Mouse (Mus musculus): Measurements from ENCODE around the gene Tnfaip8l1.
A peak's percentile ranks its signal among the peaks of the same experiment; 100 is the strongest.

Gene Tnfaip8l1

DNA sequence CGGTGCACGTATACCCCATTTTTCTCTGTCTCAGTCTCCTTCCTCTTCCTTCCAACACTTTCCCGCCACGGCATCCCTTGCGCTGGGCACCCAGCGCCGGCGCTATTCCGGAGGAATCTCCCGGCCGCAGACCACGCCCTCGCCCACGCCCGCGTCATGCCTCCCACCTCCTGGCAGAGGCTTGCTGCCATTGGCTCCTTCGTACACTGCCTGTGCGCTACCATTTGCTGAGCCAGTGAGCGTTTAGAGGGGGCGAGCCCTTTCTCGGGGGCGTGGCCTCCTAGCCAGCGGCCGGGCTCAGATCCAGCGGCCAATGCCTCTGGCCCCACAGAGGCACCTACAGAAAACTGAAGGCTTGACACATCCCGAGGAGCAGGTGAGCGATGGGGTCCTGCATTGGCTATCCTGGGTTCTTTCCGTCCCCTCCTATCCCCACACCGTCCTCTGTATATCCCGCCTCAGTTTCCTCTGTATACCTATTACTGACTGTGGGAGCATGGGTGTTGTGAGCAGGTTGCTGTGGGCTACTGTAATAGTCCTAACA lies at the start of gene Tnfaip8l1:
TSS of gene Tnfaip8l1 (plus strand) at position 247 of the 544 bp plus-strand sequence.
- DNase-seq (ENCODE audit: low spot score in 2 of 2), result peak; percentile 91 to 94

DNA sequence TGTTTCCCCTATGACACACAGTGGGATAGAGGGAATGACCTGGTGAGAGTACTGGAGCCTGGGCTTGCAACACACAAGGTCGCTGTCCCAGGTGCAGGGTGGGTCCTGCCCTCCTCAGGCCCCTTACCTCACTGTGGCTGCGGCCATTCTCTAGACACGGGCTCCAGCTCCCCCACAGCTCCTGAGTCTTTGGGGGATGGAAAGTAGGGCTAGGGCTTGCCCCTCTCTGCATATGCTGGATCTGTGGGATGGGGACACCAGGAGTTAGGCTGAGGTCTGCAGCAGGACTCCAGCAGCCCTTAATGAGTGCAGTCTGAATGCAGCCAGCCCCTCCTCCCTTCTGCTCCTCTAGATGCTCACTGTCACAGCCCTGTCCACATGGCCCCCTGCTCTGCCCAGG lies 49.5 kb upstream of the Tnfaip8l1 start:
- DNase-seq (ENCODE audit: low spot score in 2 of 2), result no peak

GRCm38 (mm10) chr17:56116193-56116592 lies 46.1 kb upstream of the Tnfaip8l1 start:
- DNase-seq (ENCODE audit: low spot score in 2 of 2), result no peak

DNA sequence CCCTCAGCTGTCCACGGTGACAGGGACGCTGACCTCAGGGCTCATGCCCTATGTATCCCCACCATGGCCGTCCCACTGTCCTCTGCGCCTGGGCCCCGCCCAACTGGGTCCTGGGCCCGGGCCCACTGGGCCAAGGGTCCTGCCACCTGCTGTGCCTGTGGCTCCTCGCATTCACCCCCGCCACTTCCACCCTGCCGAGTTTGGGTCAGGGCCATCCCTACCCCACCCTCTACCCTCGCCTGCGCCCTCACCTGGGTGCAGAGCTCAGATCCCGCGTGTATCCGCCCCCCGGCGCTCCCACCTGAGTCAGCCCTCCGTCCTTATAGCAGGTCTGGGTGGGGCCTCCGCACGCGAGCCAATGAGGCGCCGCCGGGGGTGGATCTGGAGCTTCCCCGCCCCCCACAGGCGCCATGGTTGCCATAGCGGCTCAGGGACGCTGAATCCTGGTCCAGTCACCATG lies 45.0 kb upstream of the Tnfaip8l1 start, which contains the start of gene Plin5:
TSS of gene Plin5 (minus strand) at position 346 of the 460 bp plus-strand sequence.
- no peak for DNase-seq (ENCODE audit: low spot score in 2 of 2)

GRCm38 (mm10) chr17:56119431-56119830 lies 42.8 kb upstream of the Tnfaip8l1 start:
- no peak for DNase-seq (ENCODE audit: low spot score in 2 of 2)

DNA sequence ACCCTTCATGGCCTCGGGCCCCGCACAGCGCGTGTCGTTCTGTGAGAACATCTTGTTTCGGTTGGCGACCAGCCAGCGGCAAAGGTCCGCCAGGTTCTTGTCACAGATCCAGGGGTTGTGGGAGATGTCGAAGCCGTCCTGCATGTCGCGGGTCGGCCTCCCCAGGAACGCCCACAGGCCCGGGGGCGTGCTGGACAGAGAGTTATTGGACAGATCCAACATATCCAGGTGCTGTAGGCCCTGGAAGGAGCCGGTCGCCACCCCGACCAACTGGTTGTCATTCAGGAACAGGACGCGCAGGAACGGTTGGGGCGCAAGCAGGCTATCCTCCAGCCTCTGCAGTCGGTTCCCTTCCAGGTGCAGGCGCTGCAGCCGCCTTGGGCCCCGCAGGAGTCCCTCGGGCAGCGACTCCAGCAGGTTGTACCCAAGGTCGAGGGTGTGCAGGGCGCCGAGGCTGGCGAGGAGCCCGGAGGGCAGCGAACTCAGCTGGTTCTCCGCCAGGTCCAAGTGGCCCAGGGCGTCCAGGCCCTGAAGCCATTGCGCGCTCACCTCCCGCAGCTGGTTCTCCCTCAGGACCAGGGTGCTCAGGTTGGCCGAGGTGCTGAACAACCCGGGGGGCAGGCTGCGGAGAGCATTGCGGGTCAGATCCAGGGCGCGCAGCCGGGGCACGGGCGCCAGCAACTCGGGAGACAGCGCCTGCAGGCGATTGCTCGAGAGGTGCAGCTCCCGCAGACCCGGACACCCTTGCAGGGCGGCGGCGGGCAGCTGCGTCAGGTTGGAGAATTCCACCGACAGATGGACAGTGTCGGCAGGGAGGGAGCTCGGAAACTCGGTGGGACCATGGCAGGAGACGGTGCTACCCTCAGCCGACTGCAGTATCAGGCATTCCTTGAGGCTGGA lies 42.0 kb upstream of the Tnfaip8l1 start:
- peak in 1 of 2 experiments; percentile 58 for DNase-seq (ENCODE audit: low spot score in 2 of 2)

GRCm38 (mm10) chr17:56121826-56122225 lies 40.5 kb upstream of the Tnfaip8l1 start, which contains the start of gene Lrg1:
Lrg1 (minus strand) TSS chr17:56122001.
- no peak for DNase-seq (ENCODE audit: low spot score in 2 of 2)

- no peak for DNase-seq (ENCODE audit: low spot score in 2 of 2)
Measured at GRCm38 (mm10) chr17:56123161-56123560, 39.1 kb upstream of the Tnfaip8l1 start.

GRCm38 (mm10) chr17:56123681-56124340 lies 38.5 kb upstream of the Tnfaip8l1 start:
- DNase-seq (ENCODE audit: low spot score in 2 of 2), result no peak

GRCm38 (mm10) chr17:56124377-56125275 lies 37.7 kb upstream of the Tnfaip8l1 start:
- no peak for DNase-seq (ENCODE audit: low spot score in 2 of 2)

- no peak for DNase-seq (ENCODE audit: low spot score in 2 of 2)
Measured at GRCm38 (mm10) chr17:56125276-56125630, 37.0 kb upstream of the Tnfaip8l1 start.

- DNase-seq (ENCODE audit: low spot score in 2 of 2), result no peak
Measured at GRCm38 (mm10) chr17:56126175-56126574, 36.1 kb upstream of the Tnfaip8l1 start.

- DNase-seq (ENCODE audit: low spot score in 2 of 2), result no peak
Measured at GRCm38 (mm10) chr17:56128246-56128645, 34.0 kb upstream of the Tnfaip8l1 start.

- DNase-seq (ENCODE audit: low spot score in 2 of 2), result no peak
Measured at GRCm38 (mm10) chr17:56131136-56131535, 31.1 kb upstream of the Tnfaip8l1 start.

DNA sequence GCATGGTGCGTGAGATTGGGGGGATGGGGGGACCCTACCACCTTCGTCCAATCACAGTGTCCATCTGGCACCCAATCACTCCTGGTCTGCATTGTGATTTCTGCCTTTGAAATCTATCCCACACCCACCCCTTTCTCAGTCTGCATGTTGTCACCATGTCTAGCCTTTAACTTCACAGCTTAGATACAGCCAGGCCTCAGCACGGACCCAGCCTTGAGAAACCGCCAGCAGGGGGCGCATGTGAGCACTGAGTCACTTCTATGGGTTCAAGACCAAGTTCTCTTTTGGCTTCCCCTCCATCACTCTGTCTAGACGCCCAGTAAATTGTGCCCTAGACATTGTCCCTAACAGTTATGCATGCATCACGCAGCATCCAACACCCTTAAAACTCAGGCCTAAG lies 30.5 kb upstream of the Tnfaip8l1 start:
- peak in 1 of 2 experiments; percentile 77 for DNase-seq (ENCODE audit: low spot score in 2 of 2)

DNA sequence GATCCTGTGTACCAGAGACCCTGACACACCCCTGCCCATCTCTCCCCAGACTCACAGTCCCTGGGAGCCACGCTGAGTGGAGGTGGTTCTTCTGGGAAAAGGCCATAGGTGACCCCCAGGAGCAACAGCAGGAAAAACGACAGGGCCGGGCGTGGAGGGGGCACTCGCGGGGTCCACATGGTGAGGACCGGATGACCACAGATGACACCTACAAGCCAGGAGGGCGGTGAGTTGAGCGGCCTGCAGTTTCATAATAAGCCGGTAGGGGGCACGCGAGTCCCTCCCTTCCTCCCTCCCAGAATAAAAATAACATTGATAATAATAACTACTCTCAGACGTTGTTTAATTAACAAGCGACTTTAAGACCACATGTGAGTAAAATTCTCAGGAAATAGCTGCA lies 29.6 kb upstream of the Tnfaip8l1 start:
- no peak for DNase-seq (ENCODE audit: low spot score in 2 of 2)

- DNase-seq (ENCODE audit: low spot score in 2 of 2), result no peak
Measured at GRCm38 (mm10) chr17:56133457-56134363, 28.6 kb upstream of the Tnfaip8l1 start.

DNA sequence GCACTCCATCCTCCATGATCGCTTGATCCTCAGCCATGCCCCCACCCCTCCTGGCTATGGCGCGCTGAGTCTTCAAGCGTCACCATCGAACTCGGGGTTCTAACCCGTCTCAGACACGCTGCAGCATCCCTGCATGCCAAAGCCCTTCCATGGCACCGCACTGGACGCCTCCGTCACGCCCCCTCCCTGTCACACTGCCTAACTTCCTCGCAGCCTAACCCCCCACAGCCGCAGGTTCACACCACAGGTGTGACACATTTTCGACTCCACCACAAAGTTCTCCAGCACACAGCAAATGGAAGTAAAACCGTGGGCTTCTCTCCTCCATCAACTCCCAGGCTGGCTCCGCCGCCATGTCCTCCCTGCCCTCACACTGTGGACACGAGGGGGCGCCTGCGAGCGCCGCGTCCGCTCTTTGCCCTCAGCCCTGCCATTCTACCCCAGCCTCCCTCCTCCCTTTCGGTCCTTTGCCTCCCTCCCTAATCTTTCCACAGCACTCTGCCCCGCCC lies 27.8 kb upstream of the Tnfaip8l1 start:
- no peak for DNase-seq (ENCODE audit: low spot score in 2 of 2)

DNA sequence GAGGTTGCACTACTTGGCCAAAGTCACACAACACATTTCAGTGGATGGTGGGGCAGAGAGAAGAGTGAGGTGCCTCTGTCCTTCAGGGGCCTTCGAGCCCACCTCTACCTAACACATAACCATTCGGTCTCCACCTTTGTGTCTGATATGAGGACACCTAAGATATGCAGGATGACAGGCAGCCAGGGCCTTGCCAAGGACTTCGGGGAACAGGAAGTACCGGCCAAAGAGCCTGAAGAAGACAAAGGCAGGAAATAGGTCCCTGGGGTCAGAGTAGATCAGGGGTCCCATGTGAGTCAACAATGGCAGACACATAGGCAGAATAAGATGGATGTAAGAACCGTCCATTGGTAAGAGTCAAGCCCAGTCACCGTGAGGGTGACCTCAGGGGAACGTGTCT lies 25.7 kb upstream of the Tnfaip8l1 start:
- no peak for DNase-seq (ENCODE audit: low spot score in 2 of 2)

Data from urinary bladder, postnatal 4 days (tissue).